Mouse (Mus musculus) embryonic facial prominence, embryonic 12.5 days (tissue): ENCODE results near the gene Atp2b2. TPM values are rescaled to one million over a fixed set of nuclear protein-coding genes. Genes with fewer than 3 reads are reported as not detected.
A peak's percentile ranks its signal among the peaks of the same experiment; 100 is the strongest.

ENCODE experiments used
- ATAC-seq: fragments of 200-750 bp; cut with Nextera tagmentation; 2 replicates; pipeline ENCODE4 v1.8.0; 2017; ENCODE audit not compliant: insufficient number of reproducible peaks, insufficient read depth, low FRiP score, low TSS enrichment
- H3K27ac ChIP-seq: fragments of 300-500 bp; sonication (generic); 2 replicates; pipeline ENCODE4 v1.5.1; 2016; ENCODE audit warnings: mild to moderate bottlenecking
- H3K27me3 ChIP-seq: fragments of 300-500 bp; sonication (generic); 2 replicates; pipeline ENCODE4 v1.6.1; 2016; ENCODE audit warnings: mild to moderate bottlenecking, moderate library complexity
- H3K36me3 ChIP-seq: fragments of 300-500 bp; sonication (generic); 2 replicates; pipeline ENCODE4 v1.6.1; 2016; ENCODE audit warnings: mild to moderate bottlenecking
- H3K4me1 ChIP-seq: fragments of 300-500 bp; sonication (generic); 2 replicates; pipeline ENCODE4 v1.6.1; 2016
- H3K4me2 ChIP-seq: fragments of 300-500 bp; sonication (generic); replicated peaks from 2 replicates; pipeline ENCODE4 v1.6.1; 2016; ENCODE audit warnings: mild to moderate bottlenecking, moderate library complexity
- H3K4me3 ChIP-seq: fragments of 300-500 bp; sonication (generic); 2 replicates; pipeline ENCODE4 v1.5.1; 2016; ENCODE audit warnings: mild to moderate bottlenecking
- H3K9ac ChIP-seq: fragments of 300-500 bp; sonication (generic); 2 replicates; pipeline ENCODE4 v1.6.1; 2016; ENCODE audit warnings: mild to moderate bottlenecking, moderate library complexity
- H3K9me3 ChIP-seq: fragments of 300-500 bp; sonication (generic); 2 replicates; pipeline ENCODE4 v1.6.1; 2016; ENCODE audit warnings: mild to moderate bottlenecking, moderate library complexity
- WGBS: fragments of 180-500 bp; shearing (Covaris S2); methylation state at CpG from one replicate; pipeline ENCODE4 v1.1.7; 2016; 5-methylcytosine and 5-hydroxymethylcytosine counted together
- polyA plus RNA-seq: library from polyadenylated mRNA; unstranded; fragments of >200 nt; fragmentation: Nextera tagmentation; extraction: Ambion mirVana; gene quantifications from 2 replicates; pipeline ENCODE4 v1.2.1, GENCODE M21; 2016

The Atp2b2 gene
- polyA plus RNA-seq, 1 experiment from 2014 or later = 1.9 TPM

DNA sequence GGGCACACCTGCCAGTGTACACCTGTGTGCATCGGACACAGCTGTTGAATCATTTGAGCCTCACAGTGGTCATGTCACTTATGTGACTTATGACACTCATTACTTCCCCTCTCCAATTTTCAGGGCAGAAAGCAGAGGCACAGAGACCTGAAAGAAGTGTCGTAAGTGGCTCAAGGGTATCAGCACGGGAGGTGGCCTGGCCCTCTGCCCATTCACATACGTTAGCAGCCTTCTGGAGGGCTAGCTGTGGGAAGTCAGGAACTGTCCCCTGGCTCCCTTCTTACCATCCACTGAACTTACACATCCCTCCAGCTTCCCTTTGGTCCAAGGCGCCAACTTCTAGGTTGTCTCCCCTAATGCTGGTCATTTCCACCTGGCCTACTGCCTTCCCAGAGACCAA lies 132.6 kb downstream of the Atp2b2 start:
- 74% methylated on average over 5 of the region's 5 CpGs for WGBS
- Histone ChIP-seq H3K9ac (no peak overlapping the region), H3K27me3 (no peaks in the 10 kb centered on the region), H3K4me1 (no peaks in the 10 kb centered on the region), H3K9me3 (no peaks in the 10 kb centered on the region), H3K36me3 (no peaks in the 10 kb centered on the region), H3K27ac (no peak overlapping the region), H3K4me2 (no peak overlapping the region), H3K4me3 (no peak overlapping the region)
- no peak for ATAC-seq

DNA sequence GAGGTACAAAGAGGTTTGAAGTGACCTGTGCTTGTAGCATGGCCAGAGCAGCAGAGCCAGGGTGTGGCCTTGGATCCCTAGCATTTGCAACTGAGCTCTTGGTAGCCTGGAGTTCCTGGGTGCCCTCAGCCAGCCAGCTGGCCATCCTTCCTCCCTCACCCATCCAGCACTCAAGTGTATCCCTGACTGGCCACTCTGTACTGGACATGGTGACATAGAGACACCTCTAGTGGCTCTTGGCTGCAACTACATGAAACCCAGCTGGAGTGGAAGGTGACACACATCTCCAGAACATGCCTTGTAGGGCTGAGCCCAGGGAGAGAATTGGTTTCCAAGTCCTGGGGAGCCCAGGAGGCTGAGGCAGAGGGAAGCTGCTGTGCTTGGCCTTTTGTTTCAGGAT lies 134.3 kb downstream of the Atp2b2 start:
- ATAC-seq = no peak
- no peak overlapping the region for H3K27ac ChIP-seq
- H3K4me2 ChIP-seq = no peak overlapping the region
- H3K9ac ChIP-seq = no peak overlapping the region
- H3K4me3 ChIP-seq = no peak overlapping the region
- H3K27me3 ChIP-seq = no peaks in the 10 kb centered on the region
- H3K4me1 ChIP-seq = no peaks in the 10 kb centered on the region
- H3K36me3 ChIP-seq = no peaks in the 10 kb centered on the region
- H3K9me3 ChIP-seq = no peaks in the 10 kb centered on the region

DNA sequence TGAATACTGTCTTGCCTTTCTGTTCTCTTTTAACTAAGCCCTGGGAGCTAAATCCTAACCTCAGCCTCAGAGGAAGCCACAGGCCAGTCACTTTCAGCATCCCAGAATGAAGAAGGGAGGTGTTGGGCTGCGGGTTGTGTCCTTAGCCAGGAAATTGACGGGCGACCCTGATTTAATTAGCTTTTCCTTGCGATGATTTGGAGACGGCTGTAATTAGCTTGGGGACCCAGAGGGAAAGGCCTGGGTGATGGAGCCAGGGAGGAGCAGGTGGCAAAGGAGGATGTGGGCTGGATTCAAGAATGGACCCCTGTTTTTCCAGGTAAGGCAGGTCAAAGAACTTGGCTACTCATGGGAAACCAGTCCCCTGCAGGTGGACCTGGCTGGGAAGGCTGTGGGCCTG lies 138.0 kb downstream of the Atp2b2 start:
- 65% methylated on average over 5 of the region's 5 CpGs for WGBS
- no peak for ATAC-seq
- H3K36me3 ChIP-seq = no peaks in the 10 kb centered on the region
- no peak overlapping the region for H3K9ac ChIP-seq
- H3K9me3 ChIP-seq = no peaks in the 10 kb centered on the region
- H3K4me3 ChIP-seq = no peak overlapping the region
- no peaks in the 10 kb centered on the region for H3K27me3 ChIP-seq
- H3K4me2 ChIP-seq = no peak overlapping the region
- no peak overlapping the region for H3K27ac ChIP-seq
- H3K4me1 ChIP-seq = no peaks in the 10 kb centered on the region

DNA sequence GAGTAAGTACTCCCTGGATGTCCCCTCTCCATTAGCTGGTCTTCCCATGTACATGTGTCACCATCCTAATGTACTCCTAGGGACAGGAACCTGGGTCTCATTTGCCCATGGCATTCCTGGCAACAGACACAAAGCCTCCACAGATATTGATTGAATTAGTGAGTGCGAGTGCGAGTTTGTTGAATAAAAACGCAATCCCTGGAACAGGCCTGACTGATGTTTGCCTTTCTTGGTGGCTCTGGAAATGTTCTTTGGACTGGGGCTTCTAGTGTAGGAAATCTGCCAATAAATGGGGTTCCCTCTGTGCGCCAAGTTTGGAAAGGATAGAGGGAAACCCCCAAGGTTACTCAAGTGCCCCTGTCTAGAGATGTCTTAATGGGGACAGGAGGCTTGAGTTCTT lies 146.4 kb downstream of the Atp2b2 start:
- Histone ChIP-seq H3K9me3 (no peaks in the 10 kb centered on the region), H3K4me2 (no peak overlapping the region), H3K4me1 (no peaks in the 10 kb centered on the region), H3K27me3 (peaks cover 25% of the 10 kb centered on the region), H3K36me3 (no peaks in the 10 kb centered on the region), H3K27ac (no peak overlapping the region), H3K9ac (no peak overlapping the region), H3K4me3 (no peak overlapping the region)
- 95% methylated on average over 4 of the region's 4 CpGs for WGBS
- ATAC-seq = no peak

DNA sequence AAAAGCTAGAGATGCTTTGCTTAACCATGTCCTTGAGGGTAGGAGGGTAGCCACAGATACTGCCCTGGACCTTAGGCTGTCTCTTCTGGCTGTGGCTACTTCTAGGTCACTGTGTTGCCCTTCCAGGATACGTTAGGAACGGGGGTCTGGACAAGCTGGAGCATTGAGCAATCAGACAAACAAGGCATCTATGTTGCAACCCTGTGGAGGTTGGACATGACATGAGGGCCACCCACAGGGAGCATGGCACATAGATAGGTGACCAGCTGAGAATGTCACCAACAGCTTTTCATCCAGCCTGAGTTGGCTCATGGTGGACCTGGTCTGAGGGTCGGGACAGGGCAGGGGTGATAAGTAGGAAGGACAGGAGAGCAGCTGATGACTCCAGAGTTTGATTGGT lies 148.4 kb downstream of the Atp2b2 start:
- no peak overlapping the region for H3K4me3 ChIP-seq
- H3K4me2 ChIP-seq = no peak overlapping the region
- no peak overlapping the region for H3K27ac ChIP-seq
- no peaks in the 10 kb centered on the region for H3K9me3 ChIP-seq
- ATAC-seq = no peak
- 78% methylated on average over 3 of the region's 3 CpGs for WGBS
- no peaks in the 10 kb centered on the region for H3K36me3 ChIP-seq
- H3K9ac ChIP-seq = no peak overlapping the region
- peaks cover 4% of the 10 kb centered on the region; the same call in 1 of the 2 replicates for H3K4me1 ChIP-seq
- peaks cover 46% of the 10 kb centered on the region for H3K27me3 ChIP-seq

DNA sequence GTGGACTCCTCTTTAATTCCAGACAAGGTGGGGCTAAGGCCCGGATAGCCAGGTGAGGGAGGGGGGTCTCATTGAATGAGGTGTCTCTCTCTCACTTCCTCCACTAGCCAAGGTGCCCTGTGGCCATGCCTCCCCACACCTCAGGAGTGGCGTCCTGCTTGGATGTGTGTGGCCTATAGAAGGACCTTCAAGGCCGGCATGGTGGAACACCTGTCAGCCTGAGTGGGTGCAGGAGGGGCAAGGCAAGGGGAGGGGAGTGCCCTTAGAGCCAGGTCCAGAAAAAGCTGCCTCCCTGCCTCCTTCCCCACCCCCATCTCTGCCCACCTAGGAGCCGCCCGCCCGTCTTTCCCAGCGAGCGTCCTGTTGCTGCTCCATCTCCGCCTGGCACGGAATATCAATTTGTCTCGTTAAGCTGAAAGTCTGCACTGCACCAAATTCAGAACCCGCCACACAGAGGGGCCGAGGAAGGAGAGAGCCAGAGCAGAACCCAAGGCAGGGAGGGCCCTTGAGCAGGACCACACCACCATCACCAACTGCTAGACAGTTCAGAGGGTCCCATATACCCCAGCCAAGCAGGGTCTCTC lies 150.2 kb downstream of the Atp2b2 start:
- H3K36me3 ChIP-seq = no peaks in the 10 kb centered on the region
- ATAC-seq = no peak
- no peak overlapping the region for H3K27ac ChIP-seq
- 43% methylated on average over 13 of the region's 13 CpGs for WGBS
- peaks cover 4% of the 10 kb centered on the region; the same call in 1 of the 2 replicates for H3K4me1 ChIP-seq
- H3K9ac ChIP-seq = no peak overlapping the region
- no peak overlapping the region for H3K4me2 ChIP-seq
- H3K4me3 ChIP-seq = no peak overlapping the region
- no peaks in the 10 kb centered on the region for H3K9me3 ChIP-seq
- peaks cover 55% of the 10 kb centered on the region for H3K27me3 ChIP-seq

DNA sequence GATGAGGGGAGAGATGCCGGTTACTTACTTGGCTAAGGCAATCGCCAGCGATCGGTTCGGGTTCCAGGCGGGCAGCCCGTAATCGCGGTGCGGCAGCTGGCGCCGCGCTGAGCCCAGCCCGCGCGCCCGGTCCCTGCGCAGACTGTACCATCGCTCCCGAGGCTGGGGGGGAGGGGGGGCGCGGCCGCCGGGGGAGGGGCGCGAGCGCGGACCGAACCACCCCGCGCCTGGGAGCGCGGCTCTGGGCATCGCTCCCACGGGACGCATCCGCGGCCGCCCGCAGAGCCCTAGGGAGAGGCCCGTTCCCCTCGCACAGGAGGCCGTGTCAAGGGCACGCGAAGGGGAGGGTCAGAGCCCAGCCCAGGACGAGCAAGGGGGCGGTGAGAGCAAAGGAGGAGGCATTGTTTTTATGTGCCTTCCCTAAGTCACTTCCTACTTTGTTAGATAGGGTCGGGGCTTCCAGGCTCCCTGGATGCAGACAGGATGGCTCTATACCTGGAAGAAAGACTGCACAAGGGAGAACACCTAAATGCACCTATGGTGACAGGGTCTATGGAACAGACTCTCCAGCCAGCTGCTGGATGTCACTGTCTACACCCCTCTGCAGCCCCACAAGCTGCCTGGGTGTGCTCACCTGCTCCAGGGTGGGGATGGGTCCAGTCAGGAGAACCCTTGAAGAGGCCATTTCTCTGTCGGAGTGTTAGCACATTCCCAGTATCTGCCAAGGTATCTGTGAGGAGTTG lies 151.0 kb downstream of the Atp2b2 start:
- peaks cover 55% of the 10 kb centered on the region for H3K27me3 ChIP-seq
- H3K9ac ChIP-seq = peak overlapping the region; percentile 49
- no peaks in the 10 kb centered on the region for H3K36me3 ChIP-seq
- WGBS = under 1% methylated on average over 46 of the region's 49 CpGs
- peaks cover 4% of the 10 kb centered on the region; the same call in 1 of the 2 replicates for H3K4me1 ChIP-seq
- peak overlapping the region; percentile 43 for H3K4me3 ChIP-seq
- peak overlapping the region; percentile 80 for H3K4me2 ChIP-seq
- peak; percentile 24; the same call in 1 of the 2 replicates for ATAC-seq
- H3K27ac ChIP-seq = no peak overlapping the region
- no peaks in the 10 kb centered on the region for H3K9me3 ChIP-seq

DNA sequence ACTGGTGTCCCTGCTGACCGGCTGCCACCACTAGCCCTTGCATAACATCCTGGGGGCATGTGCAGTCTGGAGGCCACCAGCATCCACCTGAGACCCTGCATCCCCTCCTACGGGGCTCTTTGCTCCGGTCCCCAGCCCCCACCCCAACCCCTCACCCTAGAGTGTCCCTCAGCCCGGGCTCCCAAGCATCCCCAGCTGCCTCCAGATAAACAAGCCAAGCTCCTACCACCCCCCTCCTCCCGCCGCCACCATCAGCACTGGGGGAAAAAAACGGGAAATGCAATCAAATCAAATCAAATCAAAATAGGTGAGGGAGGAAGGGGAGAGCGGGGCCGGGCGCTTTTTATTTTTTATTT lies 151.6 kb downstream of the Atp2b2 start:
- Histone ChIP-seq H3K4me3 (peak overlapping the region; percentile 43), H3K9me3 (no peaks in the 10 kb centered on the region), H3K9ac (peak overlapping the region; percentile 49), H3K4me1 (peaks cover 4% of the 10 kb centered on the region; the same call in 1 of the 2 replicates), H3K4me2 (peak overlapping the region; percentile 80), H3K27ac (no peak overlapping the region), H3K27me3 (peaks cover 55% of the 10 kb centered on the region), H3K36me3 (no peaks in the 10 kb centered on the region)
- no peak for ATAC-seq
- 1% methylated on average over 10 of the region's 10 CpGs for WGBS

DNA sequence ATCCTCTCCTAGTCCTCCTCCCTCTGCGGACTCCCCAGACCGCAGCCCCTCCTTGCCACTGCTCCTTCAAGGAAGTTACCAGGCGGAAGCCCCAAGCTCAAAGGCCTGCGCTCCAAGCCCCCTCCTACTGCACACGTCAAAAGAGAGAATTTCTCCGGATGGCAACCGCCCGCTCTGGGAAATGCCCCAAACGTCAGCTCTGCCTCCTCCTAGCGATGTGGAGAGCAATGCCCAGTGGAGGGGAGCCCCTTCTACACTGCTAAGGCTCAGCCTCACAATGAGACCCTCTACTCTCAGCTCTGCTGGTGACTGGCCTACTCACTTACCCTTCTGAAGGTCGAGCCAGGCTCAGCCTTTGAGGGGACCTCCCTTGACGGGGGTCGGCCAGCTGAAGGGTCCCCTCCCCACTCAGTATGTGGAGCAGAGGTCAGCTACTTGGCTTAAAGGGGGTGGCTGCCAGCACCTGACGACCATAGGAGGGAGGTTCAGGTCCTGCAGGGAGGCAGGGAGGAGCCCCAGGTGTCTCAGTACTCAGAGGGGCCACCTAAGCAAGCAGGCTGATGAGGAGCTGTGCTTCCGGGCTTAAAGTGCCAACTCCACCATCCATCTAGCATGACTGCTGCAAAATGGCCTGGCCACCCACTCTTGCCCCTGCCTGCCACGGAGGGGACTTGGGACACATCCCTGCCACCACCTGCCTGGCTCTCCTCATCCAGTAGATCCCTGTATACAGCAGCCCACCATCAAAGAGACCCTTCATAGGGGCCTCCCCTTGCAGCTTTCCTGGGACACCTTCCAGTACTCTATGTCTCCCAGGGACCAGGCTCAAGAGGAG lies 152.2 kb downstream of the Atp2b2 start:
- Histone ChIP-seq H3K36me3 (no peaks in the 10 kb centered on the region), H3K9ac (no peak overlapping the region), H3K9me3 (no peaks in the 10 kb centered on the region), H3K4me1 (peaks cover 4% of the 10 kb centered on the region; the same call in 1 of the 2 replicates), H3K4me3 (peak overlapping the region; percentile 43), H3K27me3 (peaks cover 55% of the 10 kb centered on the region), H3K27ac (no peak overlapping the region), H3K4me2 (peak overlapping the region; percentile 80)
- no peak for ATAC-seq
- WGBS = 13% methylated on average over 16 of the region's 16 CpGs

DNA sequence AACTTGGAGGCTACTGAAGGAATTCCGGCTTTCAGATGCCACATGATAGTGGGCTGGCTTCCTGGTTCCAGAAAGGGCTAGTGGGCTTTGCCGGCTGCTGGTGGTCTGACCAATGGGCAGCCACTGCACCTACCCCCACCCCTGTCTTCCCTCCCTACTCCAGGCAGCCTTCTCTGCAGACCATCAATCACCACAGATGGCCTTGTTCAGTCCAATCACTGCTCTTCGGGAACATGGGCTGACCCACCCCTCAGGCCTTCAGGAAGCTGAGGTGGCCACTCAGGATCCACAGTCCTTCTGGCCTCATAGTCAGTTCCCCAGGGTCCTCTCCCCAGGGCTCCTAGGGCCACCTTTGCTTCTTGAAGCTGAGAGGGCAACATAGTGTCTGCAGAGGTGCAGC lies 153.2 kb downstream of the Atp2b2 start:
- ATAC-seq = no peak
- Histone ChIP-seq H3K36me3 (no peaks in the 10 kb centered on the region), H3K4me3 (no peak overlapping the region), H3K9ac (no peak overlapping the region), H3K27ac (no peak overlapping the region), H3K27me3 (peaks cover 55% of the 10 kb centered on the region), H3K4me2 (no peak overlapping the region), H3K9me3 (no peaks in the 10 kb centered on the region), H3K4me1 (peaks cover 4% of the 10 kb centered on the region; the same call in 1 of the 2 replicates)
- WGBS = 52% methylated on average over 3 of the region's 3 CpGs

DNA sequence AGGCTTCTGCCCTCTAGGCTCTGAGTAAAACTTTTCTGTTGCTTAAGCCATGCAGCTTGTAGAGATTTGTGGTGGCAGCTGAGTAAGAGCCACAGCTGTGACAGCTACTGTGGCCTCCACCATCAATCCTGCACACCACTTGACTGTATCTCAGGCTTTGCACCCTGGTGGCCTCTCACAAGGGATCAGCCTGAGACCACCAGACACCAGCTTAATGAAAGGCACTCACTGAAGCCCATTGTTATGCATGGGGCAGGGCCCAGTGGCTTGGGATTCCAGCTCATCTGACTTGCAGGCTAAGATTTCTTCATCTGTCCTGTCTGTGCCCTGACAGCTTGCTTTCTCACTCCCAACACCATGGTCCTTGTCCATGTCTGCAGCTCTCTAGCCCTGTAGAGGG lies 155.5 kb downstream of the Atp2b2 start:
- H3K27me3 ChIP-seq = peaks cover 38% of the 10 kb centered on the region

DNA sequence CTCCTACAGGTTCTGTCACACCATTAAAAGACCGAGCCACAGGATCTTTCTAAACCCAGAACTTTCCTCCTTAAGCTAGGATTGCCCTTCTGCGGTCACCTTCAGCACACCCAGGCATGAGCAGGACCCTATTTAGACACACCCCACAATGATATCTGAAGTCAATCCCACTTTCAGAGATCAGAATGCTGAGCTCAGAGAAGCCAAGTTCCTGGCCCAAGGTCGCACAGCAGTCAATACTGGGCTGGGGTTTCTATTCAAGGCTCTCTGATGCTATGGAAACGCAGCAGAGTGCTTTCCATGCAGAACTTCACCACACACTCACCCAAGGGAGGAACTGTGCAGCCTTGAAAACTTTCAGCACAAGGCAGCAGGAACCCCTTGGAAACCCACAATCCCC lies 157.6 kb downstream of the Atp2b2 start:
- no peak for ATAC-seq
- WGBS = 63% methylated on average over 4 of the region's 4 CpGs
- H3K9me3 ChIP-seq = no peaks in the 10 kb centered on the region
- H3K4me3 ChIP-seq = no peak overlapping the region
- no peaks in the 10 kb centered on the region for H3K36me3 ChIP-seq
- H3K4me2 ChIP-seq = no peak overlapping the region
- no peaks in the 10 kb centered on the region for H3K4me1 ChIP-seq
- no peak overlapping the region for H3K9ac ChIP-seq
- peaks cover 18% of the 10 kb centered on the region for H3K27me3 ChIP-seq
- H3K27ac ChIP-seq = no peak overlapping the region

More for the DNA sequence above, 155.5 kb downstream of the Atp2b2 start:
- Histone ChIP-seq H3K36me3 (no peaks in the 10 kb centered on the region), H3K9me3 (no peaks in the 10 kb centered on the region), H3K4me2 (no peak overlapping the region), H3K9ac (no peak overlapping the region), H3K27ac (no peak overlapping the region), H3K4me3 (no peak overlapping the region), H3K4me1 (peaks cover 4% of the 10 kb centered on the region; the same call in 1 of the 2 replicates)
- no peak for ATAC-seq
